Mouse (Mus musculus) hindbrain, postnatal 0 days (tissue): ENCODE results near the gene Pacsin2. TPM values are rescaled to one million over a fixed set of nuclear protein-coding genes. Genes with fewer than 3 reads are reported as not detected.
"Not testable (repeated sequence)": the region's sequence is repeated elsewhere in the genome, so short reads cannot be mapped to it uniquely, and the experiment has no call there.

Experiments used
- ATAC-seq: fragments of 200-750 bp; cut with Nextera tagmentation; 2 replicates; pipeline ENCODE4 v1.8.0; 2017; ENCODE audit warnings: mild to moderate bottlenecking, moderate TSS enrichment, moderate library complexity
- DNase-seq: peaks from one replicate; pipeline ENCODE4 v3.0.0-alpha.2; 2015; ENCODE audit warnings: low spot score
- H3K27ac ChIP-seq: fragments of 300-500 bp; sonication (generic); 2 replicates; pipeline ENCODE4 v1.5.1; 2014; ENCODE audit warnings: mild to moderate bottlenecking
- H3K27me3 ChIP-seq: fragments of 300-500 bp; sonication (generic); 2 replicates; pipeline ENCODE4 v1.6.1; 2014; ENCODE audit warnings: low read length, mixed read lengths; ENCODE audit not compliant: insufficient read depth
- H3K36me3 ChIP-seq: fragments of 300-500 bp; sonication (generic); 2 replicates; pipeline ENCODE4 v1.6.1; 2014; ENCODE audit warnings: low read length, mixed read lengths; ENCODE audit not compliant: insufficient read depth
- H3K4me1 ChIP-seq: fragments of 300-500 bp; sonication (generic); 2 replicates; pipeline ENCODE4 v1.6.1; 2014; ENCODE audit warnings: antibody characterized with exemption, low read length, mixed read lengths; ENCODE audit not compliant: insufficient read depth
- H3K4me2 ChIP-seq: fragments of 300-500 bp; sonication (generic); 2 replicates; pipeline ENCODE4 v1.6.1; 2014; ENCODE audit warnings: low read depth, mild to moderate bottlenecking, low read length, moderate library complexity, mixed read lengths
- H3K4me3 ChIP-seq: fragments of 300-500 bp; sonication (generic); 2 replicates; pipeline ENCODE4 v1.5.1; 2014; ENCODE audit warnings: low read length
- H3K9ac ChIP-seq: fragments of 300-500 bp; sonication (generic); replicated peaks from 2 replicates; pipeline ENCODE4 v1.6.1; 2014; ENCODE audit warnings: mild to moderate bottlenecking, low read length, moderate library complexity, mixed read lengths
- H3K9me3 ChIP-seq: fragments of 300-500 bp; sonication (generic); 2 replicates; pipeline ENCODE4 v1.6.1; 2016; ENCODE audit warnings: low read length, mixed read lengths
- CTCF ChIP-seq: IDR thresholded peaks from 2 replicates; pipeline ENCODE4 v1.5.1; 2016; ENCODE audit warnings: antibody characterized with exemption, control low read depth, low read depth
- WGBS: fragments of 180-500 bp; shearing (Covaris S2); extraction: QIAGEN DNeasy Blood & Tissue Kit; methylation state at CpG from one replicate; pipeline ENCODE4 v1.1.7; 2014; 5-methylcytosine and 5-hydroxymethylcytosine counted together
- polyA plus RNA-seq: library from polyadenylated mRNA; unstranded; fragments of >200 nt; fragmentation: Nextera tagmentation; extraction: Ambion mirVana; gene quantifications from 2 replicates; pipeline ENCODE4 v1.2.1, GENCODE M21; 2015
- total RNA-seq: library from RNA; depleted of rRNA; stranded (reverse); fragments of >200 nt; gene quantifications from 2 replicates; pipeline ENCODE4 v1.2.3, GENCODE M21; 2014; rRNA removed

The Pacsin2 gene
- 18.7 and 19.5 TPM in 2 replicates for total RNA-seq
- 19.3 and 20.0 TPM in 2 replicates for polyA plus RNA-seq

DNA sequence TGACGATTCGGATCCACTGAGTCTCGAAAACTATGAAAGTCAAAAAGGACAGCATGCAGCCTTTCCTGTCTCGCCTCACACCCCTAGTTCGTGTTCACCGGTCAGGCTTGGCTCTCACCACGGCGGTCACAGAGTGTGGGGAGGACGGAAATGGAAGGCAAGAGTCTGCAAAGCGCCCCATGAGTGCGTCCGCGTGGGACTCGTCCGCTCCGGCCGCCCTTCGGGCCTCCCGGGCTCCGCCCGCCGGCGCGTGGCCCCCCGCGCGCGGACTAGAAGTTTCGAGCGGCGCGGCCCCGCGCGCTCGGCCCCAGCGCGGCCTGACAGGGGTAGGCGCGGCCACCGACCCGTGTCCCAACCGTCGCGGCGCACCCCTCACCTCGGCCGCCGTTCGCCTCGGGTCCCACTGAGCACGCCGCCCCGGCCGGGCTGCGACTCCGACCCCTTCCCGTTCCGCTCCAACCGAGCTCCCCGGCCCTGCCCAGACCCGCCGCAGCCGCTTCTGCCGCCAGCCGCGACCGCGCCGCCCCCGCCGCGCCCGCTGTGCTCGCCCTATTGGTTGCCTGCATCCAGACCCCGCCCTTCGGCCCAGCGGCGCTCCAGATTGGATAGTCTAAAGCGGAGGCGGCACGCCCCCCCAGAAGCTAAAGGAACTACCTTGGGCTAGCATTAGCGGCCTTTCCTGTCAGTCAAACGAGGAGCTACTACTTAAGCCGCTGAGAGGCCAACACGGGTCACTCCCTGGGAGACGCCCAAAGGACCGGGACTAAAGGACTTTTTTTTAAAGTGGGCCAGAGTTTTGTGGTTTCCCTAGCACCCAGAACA, at the start of gene Pacsin2:
Pacsin2 (minus strand) TSS at position 524 of the 822 bp plus-strand sequence.
- Histone ChIP-seq H3K4me3 (peak within 1 kb of the TSS; percentile 77), H3K9ac (peak within 1 kb of the TSS; percentile 63), H3K27me3 (no peaks in the 10 kb centered on the region), H3K36me3 (no peaks in the 10 kb centered on the region), H3K27ac (peak within 1 kb of the TSS; percentile 58; the same call in 1 of the 2 replicates), H3K9me3 (no peaks in the 10 kb centered on the region), H3K4me1 (peaks cover 3% of the 10 kb centered on the region; the same call in 1 of the 2 replicates), H3K4me2 (peak within 1 kb of the TSS; percentile 92)
- no peak for TF ChIP-seq CTCF
- ATAC-seq (peak; percentile 98), DNase-seq (peak; percentile 97)
- WGBS = under 1% methylated on average over 58 of the region's 88 CpGs

GRCm38 (mm10) chr15:83512489-83513281, 48.3 kb upstream of the Pacsin2 start:
- ATAC-seq (no peak), DNase-seq (no peak)
- WGBS = 71% methylated on average over 13 of the region's 13 CpGs
- Histone ChIP-seq H3K4me2 (no peak overlapping the region), H3K27me3 (no peaks in the 10 kb centered on the region), H3K27ac (no peak overlapping the region), H3K9me3 (no peaks in the 10 kb centered on the region), H3K9ac (no peak overlapping the region), H3K4me3 (no peak overlapping the region), H3K4me1 (peaks cover 7% of the 10 kb centered on the region; the same call in 1 of the 2 replicates), H3K36me3 (no peaks in the 10 kb centered on the region)
- TF ChIP-seq CTCF = no peak

DNA sequence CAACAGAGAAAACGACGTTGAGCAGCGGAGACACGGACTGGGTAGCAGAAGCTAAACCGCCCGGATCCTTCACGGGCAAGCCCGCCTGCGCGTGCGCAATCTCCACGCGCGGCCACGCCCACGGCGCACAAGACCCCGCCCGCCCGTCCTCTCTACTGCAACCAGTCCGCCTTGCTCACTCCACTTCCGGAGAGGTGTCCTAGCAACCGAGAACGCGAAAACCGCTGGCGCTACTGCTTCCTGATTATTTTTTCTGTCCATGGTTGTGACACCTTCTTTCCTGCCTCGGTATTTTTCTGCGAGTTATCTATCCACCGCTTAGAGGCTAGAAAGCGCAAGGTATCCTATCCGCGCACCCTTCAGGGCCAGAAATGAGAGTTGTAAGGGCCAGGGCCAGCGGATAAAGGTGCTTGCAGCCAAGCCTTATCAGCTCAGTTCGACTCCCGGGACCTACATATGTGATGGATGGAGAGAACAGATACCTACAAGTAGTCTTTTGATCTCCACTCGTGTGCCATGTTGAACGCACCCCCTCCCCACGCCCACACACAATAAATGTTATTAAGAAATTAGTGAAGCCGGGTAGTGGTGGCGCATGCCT, 46.5 kb upstream of the Pacsin2 start, which contains the start of gene Ttll1:
Ttll1 (minus strand) TSS at position 89 of the 601 bp plus-strand sequence.
- H3K36me3 ChIP-seq = no peaks in the 10 kb centered on the region
- DNase-seq (peak; percentile 97), ATAC-seq (peak; percentile 96)
- 11% methylated on average over 41 of the region's 41 CpGs for WGBS
- H3K4me3 ChIP-seq = peak within 1 kb of the TSS; percentile 67
- no peak for TF ChIP-seq CTCF
- peak within 1 kb of the TSS; percentile 72 for H3K4me2 ChIP-seq
- no peaks in the 10 kb centered on the region for H3K9me3 ChIP-seq
- H3K27me3 ChIP-seq = no peaks in the 10 kb centered on the region
- peaks cover 7% of the 10 kb centered on the region; the same call in 1 of the 2 replicates for H3K4me1 ChIP-seq
- peak within 1 kb of the TSS; percentile 74 for H3K9ac ChIP-seq
- H3K27ac ChIP-seq = peak within 1 kb of the TSS; percentile 91

DNA sequence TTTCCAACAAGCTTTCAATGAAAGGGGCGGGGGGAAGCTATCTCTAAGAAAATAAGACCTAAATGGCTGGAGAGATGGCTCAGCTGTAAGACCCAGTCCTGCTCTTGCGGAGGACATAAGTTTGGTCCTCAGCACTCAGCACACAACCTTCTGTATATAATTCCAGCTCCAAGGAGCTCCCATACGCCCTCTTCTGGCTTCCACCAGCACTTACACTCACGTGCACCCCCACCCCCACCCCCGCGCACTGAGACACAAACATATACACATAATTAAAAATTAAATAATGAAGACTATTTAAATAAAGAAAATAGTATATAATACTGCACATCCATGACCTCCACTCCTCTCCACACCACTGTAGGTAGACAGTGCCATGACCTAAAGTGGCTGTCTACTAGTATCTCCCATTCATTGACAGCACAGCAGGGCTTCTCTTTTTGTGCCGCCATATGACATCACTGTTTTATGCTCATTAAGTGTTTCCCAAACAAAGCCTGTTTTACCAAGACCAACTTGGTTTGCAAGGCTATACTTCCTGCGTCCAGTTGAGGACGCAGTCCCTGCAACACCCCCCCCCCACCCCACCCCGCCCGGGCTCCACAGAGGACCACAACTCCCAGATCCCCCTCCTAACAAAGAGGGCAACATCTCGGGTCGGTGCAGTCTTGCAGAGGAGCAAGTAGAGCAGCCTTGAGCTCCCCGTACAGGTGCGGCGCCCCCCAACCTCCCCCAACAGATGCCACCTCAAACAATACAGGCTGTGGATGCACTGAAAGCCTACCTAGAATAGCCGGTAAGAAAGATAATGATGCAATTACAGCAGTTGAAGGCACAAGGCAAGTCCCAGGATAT, 45.8 kb upstream of the Pacsin2 start:
- Histone ChIP-seq H3K4me3 (peak overlapping the region; percentile 67), H3K9me3 (no peaks in the 10 kb centered on the region), H3K4me1 (peaks cover 7% of the 10 kb centered on the region; the same call in 1 of the 2 replicates), H3K27ac (peak overlapping the region; percentile 91), H3K27me3 (no peaks in the 10 kb centered on the region), H3K4me2 (peak overlapping the region; percentile 72), H3K36me3 (no peaks in the 10 kb centered on the region), H3K9ac (peak overlapping the region; percentile 74)
- WGBS = 25% methylated on average over 17 of the region's 17 CpGs
- peak; percentile 48 for DNase-seq
- TF ChIP-seq CTCF = peak; percentile 39
- peak; percentile 88 for ATAC-seq

- not testable (repeated sequence) for H3K4me2 ChIP-seq, H3K9ac ChIP-seq, H3K27me3 ChIP-seq, H3K27ac ChIP-seq, ATAC-seq, DNase-seq, H3K4me1 ChIP-seq, H3K4me3 ChIP-seq, H3K9me3 ChIP-seq
- 75% methylated on average over 6 of the region's 6 CpGs for WGBS
- H3K36me3 ChIP-seq = peaks cover 21% of the 10 kb centered on the region; the same call in 1 of the 2 replicates
Measured at GRCm38 (mm10) chr15:83501483-83501882, 37.1 kb upstream of the Pacsin2 start.
